Mouse (Mus musculus) CH12F3 (cell line): Measurements from ENCODE around the gene Bcar1.

Source experiments
- in situ Hi-C: fragments of 300-500 bp; cut with MboI; formaldehyde crosslinking; loops from 2 replicates; pipeline ENCODE4 v1.14.3; 2020; ENCODE audit warnings: low sequenced_read_pairs

The Bcar1 gene

DNA sequence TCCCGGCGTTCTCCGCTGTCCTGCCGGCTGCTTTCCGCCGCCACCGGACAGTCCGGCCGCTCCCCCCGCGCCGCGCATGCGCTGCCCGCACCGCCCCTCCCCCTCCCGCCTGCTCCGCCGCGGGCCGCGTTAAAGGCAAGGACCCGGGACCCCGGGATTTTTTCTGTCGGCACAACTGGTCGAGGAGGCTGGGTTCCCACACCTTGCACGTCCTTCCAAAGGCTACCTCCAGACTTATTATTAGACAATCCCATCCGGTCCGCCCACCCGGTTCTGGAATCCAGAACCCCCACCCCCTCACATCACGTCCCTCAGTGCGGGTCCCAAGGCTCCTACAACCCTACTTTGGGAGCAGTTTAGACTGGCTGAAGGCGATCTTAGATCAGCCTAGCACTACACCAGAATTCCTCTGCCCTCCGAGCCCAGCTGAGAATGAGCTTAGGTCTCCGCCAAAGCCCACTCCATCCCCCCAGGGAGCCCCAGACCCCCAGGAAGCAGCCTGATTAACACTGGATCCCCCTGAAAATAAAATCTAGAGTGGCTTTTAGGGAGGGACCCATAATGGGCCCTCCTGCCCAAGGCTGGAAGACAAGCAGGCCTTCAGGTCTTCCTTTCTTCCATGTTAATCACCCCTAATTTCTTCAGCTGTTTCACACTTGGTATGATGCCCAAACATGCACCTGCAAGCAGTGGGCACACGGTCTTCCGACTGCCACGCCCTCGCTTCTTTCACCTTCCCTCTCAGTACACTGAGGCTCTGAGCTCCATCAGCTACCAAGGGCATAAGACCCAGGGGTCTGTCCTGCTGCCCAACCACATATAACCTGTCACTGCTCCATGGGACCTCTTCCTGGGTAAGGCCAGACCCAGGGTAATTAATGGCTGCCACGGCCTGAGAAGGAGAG lies at the start of gene Bcar1:
Gene Bcar1 (minus strand): TSS at position 18 of the 905 bp plus-strand sequence.
- in situ Hi-C loops: no loop called here

GRCm38 (mm10) chr8:111789639-111790038 lies 46.0 kb upstream of the Bcar1 start:
- in situ Hi-C loops: no loop called here

- in situ Hi-C loops: no loop called here
Measured at GRCm38 (mm10) chr8:111789200-111789599, 45.6 kb upstream of the Bcar1 start.

- in situ Hi-C loops: no loop called here
Measured at GRCm38 (mm10) chr8:111788497-111788896, 44.9 kb upstream of the Bcar1 start.

DNA sequence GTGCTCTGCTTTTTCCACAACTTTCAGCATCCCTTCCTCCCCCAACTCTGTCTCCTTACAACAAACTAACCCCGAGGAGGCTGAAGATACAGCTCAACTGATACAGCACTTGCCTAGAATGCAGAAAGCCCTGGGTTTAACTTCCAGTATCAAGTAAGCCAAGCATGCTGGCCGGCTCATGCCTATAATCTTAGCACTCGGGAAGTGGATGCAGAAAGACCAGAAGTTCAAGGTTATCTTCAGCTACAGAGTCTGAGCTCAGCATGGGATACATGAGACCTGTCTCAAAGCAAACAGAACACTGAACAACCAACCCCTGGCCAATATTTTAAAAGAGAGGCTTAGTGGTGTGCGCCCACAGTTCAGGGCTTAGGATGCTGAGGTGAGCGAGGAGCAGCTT lies 44.5 kb upstream of the Bcar1 start:
- in situ Hi-C loops: no loop called here

DNA sequence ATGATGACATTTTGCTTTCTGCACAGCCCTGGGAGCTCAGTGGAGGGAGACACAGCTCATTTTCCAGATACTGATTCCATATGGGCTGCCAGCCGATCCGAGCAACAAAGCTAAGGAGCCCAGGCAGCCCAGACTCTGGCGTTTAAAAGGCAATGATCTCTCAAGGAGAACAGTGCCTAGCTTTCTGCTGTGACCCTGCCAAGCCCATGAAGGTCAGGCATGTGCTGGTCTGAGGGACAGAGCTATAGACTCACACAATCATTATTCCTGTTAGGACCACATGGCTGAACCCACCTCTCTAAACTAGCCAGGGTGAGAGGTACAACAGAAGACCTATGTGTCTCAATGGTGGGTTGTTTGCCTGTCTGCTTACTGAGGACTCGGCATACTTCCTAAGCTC lies 44.1 kb upstream of the Bcar1 start:
- in situ Hi-C loops: no loop called here

GRCm38 (mm10) chr8:111786701-111787588 lies 43.3 kb upstream of the Bcar1 start:
- in situ Hi-C loops: no loop called here

DNA sequence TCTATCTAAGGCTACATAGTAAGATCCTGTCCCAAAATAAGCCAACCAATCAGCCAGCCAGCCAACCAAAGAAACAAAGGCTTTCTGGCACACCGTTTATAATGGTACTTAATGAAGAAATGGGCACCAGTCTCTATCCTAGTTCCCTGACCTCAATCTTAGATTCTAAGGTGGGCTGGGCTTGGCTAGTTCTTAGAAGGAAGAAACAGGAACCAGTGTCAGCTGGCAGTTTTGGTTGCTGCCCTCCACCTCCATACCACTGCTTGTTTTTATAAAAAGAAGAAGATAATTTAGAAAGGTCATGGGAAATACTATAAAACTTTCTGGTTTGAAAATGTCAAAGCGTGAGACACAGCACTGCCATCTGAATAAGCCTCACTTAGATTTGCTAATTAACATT lies 42.5 kb upstream of the Bcar1 start:
- in situ Hi-C loops: no loop called here

GRCm38 (mm10) chr8:111782671-111783394 lies 39.2 kb upstream of the Bcar1 start:
- in situ Hi-C loops: no loop called here

- in situ Hi-C loops: no loop called here
Measured at GRCm38 (mm10) chr8:111782161-111782560, 38.6 kb upstream of the Bcar1 start.

GRCm38 (mm10) chr8:111780697-111781424 lies 37.3 kb upstream of the Bcar1 start:
- in situ Hi-C loops: no loop called here

DNA sequence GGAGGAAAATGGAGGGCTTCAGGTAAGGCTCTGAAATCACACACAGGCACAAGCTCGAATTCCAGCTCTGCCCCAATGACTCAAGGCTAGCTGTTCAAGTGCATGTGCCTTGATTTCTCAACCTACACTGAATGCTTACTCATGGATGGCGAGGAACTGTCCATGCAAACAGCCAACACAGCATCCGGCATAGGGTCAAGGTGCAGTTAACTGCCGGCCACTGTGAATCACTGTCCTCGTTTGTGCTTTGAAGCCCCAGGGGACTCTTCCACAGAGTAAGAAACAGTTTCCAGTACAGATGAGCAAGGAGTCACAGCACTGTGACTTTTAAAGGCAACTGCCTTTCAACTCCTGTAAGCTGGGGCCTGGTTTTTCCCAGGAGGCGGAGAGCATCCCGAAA lies 36.1 kb upstream of the Bcar1 start:
- in situ Hi-C loops: no loop called here

DNA sequence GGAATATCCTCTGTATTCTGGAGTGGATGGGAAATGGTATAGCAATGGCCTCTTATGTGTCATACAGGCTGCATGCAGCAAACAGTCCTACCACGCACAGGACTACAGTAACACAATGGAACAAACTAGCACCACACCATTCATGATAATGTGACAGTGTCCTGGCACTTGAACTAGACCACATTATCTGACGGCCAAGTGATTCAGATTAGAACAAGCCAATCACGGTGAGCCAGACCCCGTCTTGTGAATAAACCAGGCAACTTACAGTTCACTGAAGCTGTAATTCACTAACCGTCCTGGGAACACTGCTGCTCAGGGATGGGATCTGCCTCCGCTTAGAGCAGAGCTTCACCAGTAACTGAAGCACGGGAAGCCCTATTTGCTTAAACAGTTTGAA lies 35.2 kb upstream of the Bcar1 start:
- in situ Hi-C loops: no loop called here

- in situ Hi-C loops: no loop called here
Measured at GRCm38 (mm10) chr8:111776492-111776891, 32.9 kb upstream of the Bcar1 start.

GRCm38 (mm10) chr8:111775766-111776165 lies 32.2 kb upstream of the Bcar1 start:
- in situ Hi-C loops: no loop called here

DNA sequence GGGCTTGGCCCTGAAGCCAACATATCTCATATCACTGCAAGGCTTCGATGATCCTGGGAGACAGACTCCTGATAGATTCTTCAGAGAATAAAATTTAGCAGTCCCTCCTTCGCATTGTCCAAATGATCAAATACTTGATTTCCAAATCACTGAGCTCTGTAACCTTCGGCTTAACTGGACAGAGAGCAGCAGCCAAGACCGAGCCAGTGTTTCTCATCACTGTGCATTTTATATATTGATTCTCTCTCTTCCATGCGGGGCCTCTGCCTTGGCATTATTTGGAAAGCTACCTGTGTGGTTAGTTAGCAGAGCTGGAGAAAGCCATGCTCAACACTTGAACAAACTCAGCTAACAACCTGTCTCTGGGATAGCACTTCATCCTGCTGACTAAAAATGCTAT lies 29.9 kb upstream of the Bcar1 start:
- in situ Hi-C loops: no loop called here

- in situ Hi-C loops: no loop called here
Measured at GRCm38 (mm10) chr8:111773057-111773456, 29.4 kb upstream of the Bcar1 start.

- in situ Hi-C loops: no loop called here
Measured at GRCm38 (mm10) chr8:111772083-111772482, 28.5 kb upstream of the Bcar1 start.

GRCm38 (mm10) chr8:111771625-111772020 lies 28.0 kb upstream of the Bcar1 start:
- in situ Hi-C loops: no loop called here

DNA sequence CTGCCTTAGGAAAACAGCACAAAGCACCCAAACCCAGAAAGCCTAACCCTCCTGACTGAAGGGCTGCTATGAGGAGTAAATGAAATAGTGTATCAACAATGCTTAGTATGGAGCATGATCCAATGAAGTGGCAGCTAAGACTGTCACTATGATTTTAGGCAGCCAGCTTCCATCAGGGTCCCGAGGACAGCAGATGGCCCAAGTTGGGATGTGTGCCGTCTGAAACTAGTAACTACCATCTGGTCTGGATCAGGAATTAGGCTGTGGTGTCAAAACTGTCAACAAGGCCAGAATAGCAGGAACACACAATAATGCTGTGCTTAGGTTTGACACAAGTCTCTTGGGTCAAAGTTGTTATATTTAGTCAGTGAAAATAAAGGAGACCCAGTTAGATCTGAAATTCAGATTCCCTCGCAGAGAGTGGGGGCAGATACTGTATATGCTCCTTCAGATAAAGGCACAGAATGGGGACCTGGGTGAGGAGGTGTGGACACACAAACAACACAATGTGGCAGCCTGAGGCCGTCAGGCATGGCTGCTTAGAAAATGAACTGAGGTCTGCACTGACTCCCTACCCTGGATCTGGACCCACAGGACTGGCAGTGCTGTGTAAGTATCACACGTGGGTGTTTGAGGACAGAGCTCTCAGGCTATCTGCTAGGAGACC lies 27.5 kb upstream of the Bcar1 start:
- in situ Hi-C loops: no loop called here
